ENCODE assay signal across 36 mouse cellular contexts in the genomic region with DNA sequence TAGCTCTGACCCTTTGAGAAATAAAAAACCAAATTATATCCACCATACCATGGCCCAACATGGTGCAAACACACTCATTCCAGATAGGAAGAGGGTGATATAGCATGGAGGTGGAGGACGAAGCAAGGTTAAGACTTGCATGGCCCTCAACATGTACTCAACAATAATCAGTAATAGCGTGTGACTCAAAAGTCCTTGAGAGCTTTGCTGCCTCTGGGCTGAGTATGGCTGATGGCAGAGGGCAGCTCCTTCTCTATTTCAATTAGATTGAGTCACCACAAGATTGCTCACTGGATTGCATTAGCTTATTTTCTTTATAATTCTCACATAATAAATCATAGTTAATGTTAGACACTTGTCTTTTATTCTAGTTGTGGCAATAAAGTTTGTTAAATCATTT. TPM values are rescaled to one million over a fixed set of nuclear protein-coding genes. Genes with fewer than 3 reads are reported as not detected.
"Had no signal": no experiment of that assay in that cellular context is flagged by ENCODE, and none has a peak within 500 bp of the region (broad histone marks: within the 10 kb centered on the region; RNA-seq: fewer than 3 reads in every experiment).

No protein-coding gene starts in this region.

- DNase-seq: left cerebral cortex, postnatal 4 days; liver; liver, embryonic 13.5 days; liver, postnatal 0 days; lung, adult 18-20 months; lung, adult 2 months; lung, embryonic 14.5 days; lung, postnatal 10 days; lung, postnatal 14 days; lung, postnatal 36 days; lung, postnatal 4 days; midbrain, embryonic 14.5 days had no signal

- ATAC-seq: liver, embryonic 12.5 days; liver, postnatal 0 days; lung, postnatal 0 days; midbrain, embryonic 13.5 days; midbrain, embryonic 15.5 days; midbrain, embryonic 16.5 days had no signal

- H3K4me2 ChIP-seq: limb, embryonic 12.5 days; limb, embryonic 13.5 days; limb, embryonic 15.5 days; liver, embryonic 11.5 days; liver, embryonic 12.5 days; liver, embryonic 13.5 days; liver, embryonic 15.5 days; lung, embryonic 14.5 days; lung, embryonic 15.5 days; midbrain, embryonic 11.5 days; midbrain, embryonic 12.5 days; midbrain, embryonic 13.5 days; midbrain, embryonic 15.5 days; neural tube, embryonic 12.5 days had no signal

- H3K4me3 ChIP-seq: limb, embryonic 10.5 days; limb, embryonic 12.5 days; limb, embryonic 13.5 days; limb, embryonic 15.5 days; liver, embryonic 12.5 days; liver, embryonic 13.5 days; liver, embryonic 15.5 days; lung, embryonic 15.5 days; megakaryocyte, embryonic 14.5 days; midbrain, embryonic 10.5 days; midbrain, embryonic 12.5 days; midbrain, embryonic 13.5 days; midbrain, embryonic 15.5 days; myocyte; neural tube, embryonic 12.5 days had no signal

- H3K9me3 ChIP-seq: limb, embryonic 10.5 days; limb, embryonic 12.5 days; limb, embryonic 13.5 days; limb, embryonic 15.5 days; liver, embryonic 12.5 days; liver, embryonic 13.5 days; liver, embryonic 15.5 days; lung, embryonic 15.5 days; megakaryocyte, embryonic 14.5 days; midbrain, embryonic 10.5 days; midbrain, embryonic 12.5 days; midbrain, embryonic 13.5 days; midbrain, embryonic 15.5 days; neural tube, embryonic 12.5 days had no signal

- H3K27me3 ChIP-seq: limb, embryonic 12.5 days; limb, embryonic 13.5 days; limb, embryonic 15.5 days; liver, embryonic 12.5 days; liver, embryonic 13.5 days; liver, embryonic 15.5 days; lung, embryonic 15.5 days; megakaryocyte, embryonic 14.5 days; midbrain, embryonic 12.5 days; midbrain, embryonic 13.5 days; midbrain, embryonic 15.5 days; neural tube, embryonic 12.5 days had no signal

- H3K36me3 ChIP-seq: limb, embryonic 10.5 days; limb, embryonic 12.5 days; limb, embryonic 13.5 days; limb, embryonic 15.5 days; liver, embryonic 12.5 days; liver, embryonic 13.5 days; liver, embryonic 15.5 days; lung, embryonic 15.5 days; midbrain, embryonic 10.5 days; midbrain, embryonic 12.5 days; midbrain, embryonic 13.5 days; midbrain, embryonic 15.5 days; neural tube, embryonic 12.5 days had no signal

- H3K4me1 ChIP-seq: limb, embryonic 10.5 days; limb, embryonic 12.5 days; limb, embryonic 13.5 days; limb, embryonic 15.5 days; liver, embryonic 12.5 days; liver, embryonic 13.5 days; liver, embryonic 15.5 days; lung, embryonic 15.5 days; megakaryocyte, embryonic 14.5 days; midbrain, embryonic 10.5 days; midbrain, embryonic 12.5 days; midbrain, embryonic 13.5 days; midbrain, embryonic 15.5 days; neural tube, embryonic 12.5 days had no signal

- H3K9ac ChIP-seq: limb, embryonic 12.5 days; limb, embryonic 13.5 days; limb, embryonic 15.5 days; liver, embryonic 12.5 days; liver, embryonic 13.5 days; liver, embryonic 14.5 days; liver, embryonic 15.5 days; liver, postnatal 0 days; lung, embryonic 14.5 days; lung, embryonic 15.5 days; midbrain, embryonic 12.5 days; midbrain, embryonic 13.5 days; midbrain, embryonic 15.5 days; neural tube, embryonic 12.5 days had no signal

- H3K27ac ChIP-seq: limb, embryonic 10.5 days; limb, embryonic 12.5 days; limb, embryonic 13.5 days; limb, embryonic 15.5 days; liver, embryonic 12.5 days; liver, embryonic 13.5 days; liver, embryonic 14.5 days; liver, embryonic 15.5 days; lung, embryonic 15.5 days; macrophage; midbrain, embryonic 10.5 days; midbrain, embryonic 12.5 days; midbrain, embryonic 13.5 days; midbrain, embryonic 15.5 days; neural tube, embryonic 12.5 days had no signal

RNA-seq across cellular contexts. Expression of a gene that starts 15.1 kb away (rescaled TPM):
- total RNA-seq: liver, adult 2 months; megakaryocyte, adult 5-6 weeks; megakaryocyte-erythroid progenitor cell, adult 5-6 weeks; monocyte, adult 5-6 weeks had no signal
- polyA plus RNA-seq: liver, adult 2 months; liver, postnatal 0 days; macrophage had no signal
